Mouse (Mus musculus): ENCODE measurements around the gene Micu1. TPM values are rescaled to one million over a fixed set of nuclear protein-coding genes. Genes with fewer than 3 reads are reported as not detected.

Gene Micu1
- 24.8 and 26.4 TPM in 2 replicates for polyA plus RNA-seq (2015; fragmentation: Nextera tagmentation; extraction: Ambion mirVana)

GRCm38 (mm10) chr10:59702207-59703032 lies at the start of gene Micu1:
Gene Micu1 (plus strand): TSS chr10:59702477.
- 1% methylated on average over 48 of the region's 48 CpGs for WGBS (ENCODE audit: insufficient replicate concordance)
- Histone ChIP-seq H3K27ac (ENCODE audit: low read depth) (peak within 1 kb of the TSS; percentile 78), H3K4me3 (ENCODE audit: low read depth, low read length) (peak within 1 kb of the TSS; percentile 84), H3K4me2 (ENCODE audit: low read depth, low read length) (peak within 1 kb of the TSS; percentile 83), H3K27me3 (ENCODE audit: insufficient read depth, low read length) (no peaks in the 10 kb centered on the region), H3K4me1 (ENCODE audit: insufficient read depth) (peaks cover 11% of the 10 kb centered on the region), H3K36me3 (replicated peaks; ENCODE audit: insufficient read depth, low read length) (no peaks in the 10 kb centered on the region), H3K9ac (replicated peaks) (peak within 1 kb of the TSS; percentile 83), H3K9me3 (ENCODE audit: low read length) (no peaks in the 10 kb centered on the region)
- TF ChIP-seq EP300 (IDR thresholded peaks at IDR 0.05; ENCODE audit: low read depth) (no peak), CTCF (IDR thresholded peaks at IDR 0.05; ENCODE audit: low read depth) (0 out of 2 replicates have a peak, but pooled peaks have one; percentile 3)
- DNase-seq (peak; percentile 98), ATAC-seq (peak; percentile 99)

- H3K36me3 ChIP-seq (replicated peaks; ENCODE audit: insufficient read depth, low read length), result no peaks in the 10 kb centered on the region
- H3K9me3 ChIP-seq (ENCODE audit: low read length), result no peaks in the 10 kb centered on the region
- no peak overlapping the region for H3K4me3 ChIP-seq (ENCODE audit: low read depth, low read length)
- H3K27me3 ChIP-seq (ENCODE audit: insufficient read depth, low read length), result no peaks in the 10 kb centered on the region
- no peak overlapping the region for H3K4me2 ChIP-seq (ENCODE audit: low read depth, low read length)
- H3K9ac ChIP-seq (replicated peaks), result no peak overlapping the region
- ATAC-seq (no peak), DNase-seq (no peak)
- H3K27ac ChIP-seq (ENCODE audit: low read depth), result no peak overlapping the region
- 52% methylated on average over 13 of the region's 13 CpGs for WGBS (ENCODE audit: insufficient replicate concordance)
- no peak for TF ChIP-seq EP300 (IDR thresholded peaks at IDR 0.05; ENCODE audit: low read depth)
- no peak for TF ChIP-seq CTCF (IDR thresholded peaks at IDR 0.05; ENCODE audit: low read depth)
- H3K4me1 ChIP-seq (ENCODE audit: insufficient read depth), result no peaks in the 10 kb centered on the region
Observed at GRCm38 (mm10) chr10:59656799-59657198, 45.5 kb upstream of the Micu1 start.

- Histone ChIP-seq H3K9me3 (ENCODE audit: low read length) (no peaks in the 10 kb centered on the region), H3K27ac (ENCODE audit: low read depth) (no peak overlapping the region), H3K4me3 (ENCODE audit: low read depth, low read length) (no peak overlapping the region), H3K27me3 (ENCODE audit: insufficient read depth, low read length) (no peaks in the 10 kb centered on the region), H3K36me3 (replicated peaks; ENCODE audit: insufficient read depth, low read length) (no peaks in the 10 kb centered on the region), H3K4me2 (ENCODE audit: low read depth, low read length) (no peak overlapping the region), H3K4me1 (ENCODE audit: insufficient read depth) (no peaks in the 10 kb centered on the region), H3K9ac (replicated peaks) (no peak overlapping the region)
- ATAC-seq (no peak), DNase-seq (no peak)
- WGBS (ENCODE audit: insufficient replicate concordance), result 67% methylated on average over 2 of the region's 2 CpGs
- no peak for TF ChIP-seq EP300 (IDR thresholded peaks at IDR 0.05; ENCODE audit: low read depth)
- no peak for TF ChIP-seq CTCF (IDR thresholded peaks at IDR 0.05; ENCODE audit: low read depth)
Observed at GRCm38 (mm10) chr10:59664765-59665164, 37.5 kb upstream of the Micu1 start.

GRCm38 (mm10) chr10:59665503-59666291 lies 36.6 kb upstream of the Micu1 start:
- Histone ChIP-seq H3K4me3 (ENCODE audit: low read depth, low read length) (no peak overlapping the region), H3K4me1 (ENCODE audit: insufficient read depth) (no peaks in the 10 kb centered on the region), H3K4me2 (ENCODE audit: low read depth, low read length) (no peak overlapping the region), H3K27ac (ENCODE audit: low read depth) (no peak overlapping the region), H3K9ac (replicated peaks) (no peak overlapping the region), H3K27me3 (ENCODE audit: insufficient read depth, low read length) (no peaks in the 10 kb centered on the region), H3K9me3 (ENCODE audit: low read length) (no peaks in the 10 kb centered on the region), H3K36me3 (replicated peaks; ENCODE audit: insufficient read depth, low read length) (no peaks in the 10 kb centered on the region)
- WGBS (ENCODE audit: insufficient replicate concordance), result 37% methylated on average over 13 of the region's 13 CpGs
- no peak for ATAC-seq
- TF ChIP-seq CTCF (IDR thresholded peaks at IDR 0.05; ENCODE audit: low read depth) (no peak), EP300 (IDR thresholded peaks at IDR 0.05; ENCODE audit: low read depth) (no peak)
- no peak for DNase-seq

GRCm38 (mm10) chr10:59667377-59667776 lies 34.9 kb upstream of the Micu1 start:
- Histone ChIP-seq H3K9me3 (ENCODE audit: low read length) (no peaks in the 10 kb centered on the region), H3K4me2 (ENCODE audit: low read depth, low read length) (no peak overlapping the region), H3K36me3 (replicated peaks; ENCODE audit: insufficient read depth, low read length) (no peaks in the 10 kb centered on the region), H3K9ac (replicated peaks) (no peak overlapping the region), H3K27me3 (ENCODE audit: insufficient read depth, low read length) (no peaks in the 10 kb centered on the region), H3K27ac (ENCODE audit: low read depth) (no peak overlapping the region), H3K4me3 (ENCODE audit: low read depth, low read length) (no peak overlapping the region), H3K4me1 (ENCODE audit: insufficient read depth) (no peaks in the 10 kb centered on the region)
- no peak for DNase-seq
- no peak for TF ChIP-seq CTCF (IDR thresholded peaks at IDR 0.05; ENCODE audit: low read depth)
- TF ChIP-seq EP300 (IDR thresholded peaks at IDR 0.05; ENCODE audit: low read depth), result no peak
- WGBS (ENCODE audit: insufficient replicate concordance), result 54% methylated on average over 6 of the region's 6 CpGs
- no peak for ATAC-seq

- Histone ChIP-seq H3K9ac (replicated peaks) (no peak overlapping the region), H3K36me3 (replicated peaks; ENCODE audit: insufficient read depth, low read length) (no peaks in the 10 kb centered on the region), H3K4me1 (ENCODE audit: insufficient read depth) (no peaks in the 10 kb centered on the region), H3K9me3 (ENCODE audit: low read length) (no peaks in the 10 kb centered on the region), H3K4me3 (ENCODE audit: low read depth, low read length) (no peak overlapping the region), H3K27ac (ENCODE audit: low read depth) (no peak overlapping the region), H3K4me2 (ENCODE audit: low read depth, low read length) (no peak overlapping the region), H3K27me3 (ENCODE audit: insufficient read depth, low read length) (no peaks in the 10 kb centered on the region)
- 58% methylated on average over 7 of the region's 7 CpGs for WGBS (ENCODE audit: insufficient replicate concordance)
- no peak for DNase-seq
- no peak for TF ChIP-seq EP300 (IDR thresholded peaks at IDR 0.05; ENCODE audit: low read depth)
- TF ChIP-seq CTCF (IDR thresholded peaks at IDR 0.05; ENCODE audit: low read depth), result no peak
- ATAC-seq, result no peak
Observed at GRCm38 (mm10) chr10:59668491-59668890, 33.8 kb upstream of the Micu1 start.
